Mouse (Mus musculus): ENCODE results near the gene Morn2.
A peak's percentile ranks its signal among the peaks of the same experiment; 100 is the strongest.
"Not testable (repeated sequence)": the region's sequence is repeated elsewhere in the genome, so short reads cannot be mapped to it uniquely, and the experiment has no call there.

Gene Morn2

GRCm38 (mm10) chr17:80290074-80290657 is at the start of gene Morn2, which contains the start of gene Dhx57:
Morn2 (plus strand) TSS chr17:80290203.
Dhx57 (minus strand) TSS chr17:80290476.
- DNase-seq (ENCODE audit: low read depth): peak; percentile 95

DNA sequence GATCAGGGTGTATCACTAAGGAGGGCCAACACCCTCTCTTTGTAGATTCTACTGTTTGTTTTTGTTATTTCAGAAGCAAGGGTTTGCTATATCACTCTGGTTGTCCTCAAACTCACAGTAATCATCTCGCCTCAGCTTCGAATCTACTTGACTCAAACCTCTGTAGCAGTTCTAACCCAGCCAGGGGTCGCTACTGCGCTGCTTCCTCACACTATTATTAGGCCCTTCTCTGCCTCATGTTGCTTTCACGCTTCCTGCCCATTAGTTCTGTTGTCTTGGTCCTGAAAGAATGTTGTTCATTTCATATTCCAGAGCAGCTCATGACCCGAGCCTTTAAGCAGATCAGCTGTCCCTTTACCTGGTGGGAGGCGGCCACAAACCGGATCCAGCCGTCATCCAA is 48.4 kb upstream of the Morn2 start:
- DNase-seq (ENCODE audit: low read depth): no peak

GRCm38 (mm10) chr17:80243116-80243515 is 46.9 kb upstream of the Morn2 start:
- no peak for DNase-seq (ENCODE audit: low read depth)

DNA sequence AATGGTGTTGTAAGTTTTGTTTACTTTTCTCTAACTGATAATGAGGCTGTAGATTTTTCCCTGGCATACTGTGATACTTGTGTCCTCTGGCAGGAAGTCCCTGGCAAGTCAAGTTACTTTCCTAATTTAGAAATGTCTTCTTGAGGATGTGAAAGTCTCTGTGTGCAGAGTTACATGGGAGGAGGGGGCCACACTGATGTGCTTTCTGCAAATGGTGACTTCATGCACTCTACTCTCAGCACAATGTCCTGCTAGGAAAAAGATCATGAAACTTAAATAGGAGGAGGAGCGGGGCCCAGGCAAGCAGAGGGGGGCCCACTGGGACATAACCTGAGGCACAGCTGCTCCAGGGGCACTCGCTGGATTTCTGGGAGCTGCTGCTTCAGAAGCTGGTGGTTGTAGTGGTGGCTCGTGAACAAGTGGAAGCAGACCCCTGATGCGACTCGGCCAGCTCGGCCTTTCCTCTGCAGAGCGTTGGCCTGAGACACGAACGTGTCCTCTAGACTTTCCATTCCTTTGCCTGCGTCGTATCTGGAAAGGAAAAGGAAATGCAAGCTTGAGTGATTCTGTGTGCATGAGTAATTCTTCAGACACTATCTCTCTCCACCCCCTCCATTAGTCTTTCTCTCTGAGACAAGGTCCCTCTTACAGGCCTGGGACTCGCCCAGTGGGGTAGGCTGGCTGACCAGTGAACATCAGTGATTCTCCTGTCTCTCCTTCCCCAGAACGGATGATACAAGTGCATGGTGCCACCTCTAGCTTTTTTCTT is 37.1 kb upstream of the Morn2 start:
- DNase-seq (ENCODE audit: low read depth): no peak

DNA sequence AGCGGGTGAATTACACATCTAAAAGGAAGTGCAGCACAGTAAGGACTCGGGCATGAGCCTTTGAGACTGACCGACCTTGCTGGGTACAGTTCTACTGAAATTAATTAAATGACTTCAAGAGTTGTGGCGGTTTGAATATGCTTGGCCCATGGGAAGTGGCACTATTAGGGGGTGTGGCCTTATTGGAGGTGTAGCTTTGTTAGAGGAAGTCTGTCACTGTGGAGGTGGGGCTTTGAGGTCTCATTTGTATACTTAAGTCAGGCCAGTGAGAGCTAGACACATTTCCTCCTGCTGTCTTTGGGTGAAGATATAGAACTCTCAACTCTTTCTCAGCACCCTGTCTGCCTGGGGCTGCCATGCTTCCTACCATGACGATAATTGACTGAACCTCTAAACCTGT is 35.6 kb upstream of the Morn2 start:
- DNase-seq (ENCODE audit: low read depth): no peak

GRCm38 (mm10) chr17:80255208-80255607 is 34.8 kb upstream of the Morn2 start:
- no peak for DNase-seq (ENCODE audit: low read depth)

- DNase-seq (ENCODE audit: low read depth): no peak
These were observed 22.9 kb upstream of the Morn2 start for GRCm38 (mm10) chr17:80267065-80267464.

GRCm38 (mm10) chr17:80268151-80268550 is 21.9 kb upstream of the Morn2 start:
- DNase-seq (ENCODE audit: low read depth): no peak

DNA sequence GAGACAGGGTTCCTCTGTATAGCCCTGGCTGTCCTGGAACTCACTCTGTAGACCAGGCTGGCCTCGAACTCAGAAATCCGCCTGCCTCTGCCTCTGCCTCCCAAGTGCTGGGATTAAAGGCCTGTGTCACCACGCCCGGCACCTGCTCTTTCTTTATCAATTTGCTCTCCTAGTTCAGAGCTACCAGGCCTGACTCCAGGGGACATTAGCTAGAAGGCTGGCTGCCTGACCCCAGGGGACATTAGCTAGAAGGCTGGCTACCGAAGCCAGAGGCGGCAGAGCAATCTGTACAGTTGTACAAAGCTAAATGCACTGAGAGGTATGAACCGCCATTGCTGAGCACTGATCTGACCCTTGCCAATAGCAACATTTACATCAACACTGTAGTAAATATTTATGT is 19.4 kb upstream of the Morn2 start:
- not testable (repeated sequence) for DNase-seq (ENCODE audit: low read depth)

GRCm38 (mm10) chr17:80278255-80278654 is 11.7 kb upstream of the Morn2 start:
- no peak for DNase-seq (ENCODE audit: low read depth)

- no peak for DNase-seq (ENCODE audit: low read depth)
These were observed 10.5 kb upstream of the Morn2 start for GRCm38 (mm10) chr17:80279340-80280070.

DNA sequence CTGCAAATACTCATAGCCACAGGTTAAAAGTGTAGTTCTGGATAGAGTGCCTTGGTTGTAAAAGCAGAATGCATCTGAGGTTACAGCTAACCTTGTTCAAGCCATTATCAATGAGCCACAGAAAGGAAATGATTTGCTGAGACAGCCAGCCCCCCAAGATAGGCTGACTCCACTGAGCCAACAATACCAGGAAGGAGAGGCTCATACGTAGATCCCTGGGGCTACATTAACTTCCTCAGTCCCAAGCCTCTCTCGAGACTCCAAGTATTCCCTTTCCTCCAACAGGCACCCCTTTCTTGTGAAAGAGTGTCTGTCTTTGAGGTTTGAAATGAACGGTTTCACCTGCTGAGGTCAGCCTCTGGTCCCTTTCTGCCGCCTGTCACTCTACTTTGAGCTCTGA is 5.6 kb upstream of the Morn2 start:
- no peak for DNase-seq (ENCODE audit: low read depth)

DNA sequence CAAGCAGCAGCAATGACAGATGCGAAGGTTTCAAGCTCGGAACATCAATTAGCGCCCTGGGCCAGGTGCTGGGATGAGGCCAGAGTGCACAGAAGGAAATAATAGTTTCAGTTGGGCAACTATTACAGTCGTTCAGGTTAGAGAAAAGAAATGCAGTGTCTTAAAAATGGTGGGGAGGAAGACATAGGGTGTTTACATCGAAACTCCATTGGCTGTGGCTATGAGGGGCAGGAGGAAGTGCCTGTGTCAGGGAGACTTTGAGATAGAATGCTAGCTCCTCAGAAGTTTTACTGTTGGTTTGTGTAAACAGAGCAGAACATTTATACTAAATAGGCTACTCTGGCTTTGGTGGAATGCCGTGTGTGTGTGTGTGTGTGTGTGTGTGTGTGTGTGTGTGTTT is 2.0 kb upstream of the Morn2 start:
- peak; percentile 4 for DNase-seq (ENCODE audit: low read depth)

GRCm38 (mm10) chr17:80289280-80290073 is 526 bp upstream of the Morn2 start:
- no peak for DNase-seq (ENCODE audit: low read depth)

DNA sequence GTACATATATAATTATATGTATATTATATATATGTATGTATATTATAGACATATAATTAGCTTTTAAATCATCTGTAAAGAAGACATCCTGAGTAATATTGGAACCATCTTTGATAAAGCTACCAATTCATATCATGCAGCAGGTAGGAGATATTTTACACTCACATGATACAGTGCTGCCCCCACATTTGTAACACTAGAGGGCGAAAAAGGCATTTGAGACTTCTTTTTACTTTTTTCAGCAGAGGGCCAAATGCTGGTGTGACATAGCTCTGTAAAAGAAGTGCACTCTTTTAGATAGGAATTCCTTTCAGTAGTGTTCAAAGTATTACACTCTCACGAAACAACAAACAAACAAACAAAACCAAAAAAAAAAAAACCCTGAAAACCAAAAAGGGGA is 1.1 kb downstream of the Morn2 start:
- peak; percentile 75 for DNase-seq (ENCODE audit: low read depth)

- DNase-seq (ENCODE audit: low read depth): peak; percentile 21
These were observed 5.3 kb downstream of the Morn2 start for GRCm38 (mm10) chr17:80295258-80295657.

DNA sequence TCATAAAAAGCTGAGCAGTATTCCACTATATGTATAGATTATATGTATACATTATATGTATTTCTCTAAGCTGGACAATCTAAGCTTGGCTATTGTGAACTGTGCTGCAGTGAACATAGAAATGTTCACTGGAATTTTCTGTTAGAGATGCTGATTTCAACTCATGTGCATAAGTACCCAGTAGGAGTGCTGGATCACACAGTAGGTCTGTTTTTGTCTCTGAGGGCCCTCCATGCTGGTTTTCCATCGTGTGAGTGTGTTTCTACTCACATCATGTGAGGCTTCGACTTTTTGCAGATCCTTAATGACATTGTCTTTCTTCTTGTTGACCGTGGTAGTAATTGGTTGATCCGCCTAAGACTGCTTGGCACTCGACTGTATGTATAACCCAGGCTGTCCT is 8.8 kb downstream of the Morn2 start:
- DNase-seq (ENCODE audit: low read depth): no peak

DNA sequence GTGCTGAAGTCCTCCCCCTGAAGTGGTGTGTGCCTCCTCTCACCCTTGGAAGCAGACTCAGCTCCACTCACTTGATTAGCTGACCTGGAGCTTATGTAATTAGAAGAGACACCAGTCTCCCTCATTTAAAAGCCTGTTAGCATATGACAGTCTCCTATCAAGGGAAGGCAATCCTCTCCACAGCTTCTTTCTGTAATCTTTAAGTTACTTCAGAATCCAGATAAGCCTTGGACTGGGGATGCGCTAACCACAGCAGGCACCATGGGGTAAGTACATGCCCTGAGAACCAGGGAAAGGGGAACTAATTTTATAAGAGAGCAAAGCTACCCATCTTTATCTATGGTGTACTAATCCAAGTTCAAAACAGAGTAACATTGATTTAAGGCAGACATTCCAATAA is 17.2 kb downstream of the Morn2 start, which contains the start of gene Arhgef33:
Arhgef33 (plus strand) TSS at position 157 of the 400 bp plus-strand sequence.
- no peak for DNase-seq (ENCODE audit: low read depth)

GRCm38 (mm10) chr17:80311761-80312160 is 21.8 kb downstream of the Morn2 start:
- no peak for DNase-seq (ENCODE audit: low read depth)

GRCm38 (mm10) chr17:80312405-80312804 is 22.4 kb downstream of the Morn2 start:
- DNase-seq (ENCODE audit: low read depth): no peak

DNA sequence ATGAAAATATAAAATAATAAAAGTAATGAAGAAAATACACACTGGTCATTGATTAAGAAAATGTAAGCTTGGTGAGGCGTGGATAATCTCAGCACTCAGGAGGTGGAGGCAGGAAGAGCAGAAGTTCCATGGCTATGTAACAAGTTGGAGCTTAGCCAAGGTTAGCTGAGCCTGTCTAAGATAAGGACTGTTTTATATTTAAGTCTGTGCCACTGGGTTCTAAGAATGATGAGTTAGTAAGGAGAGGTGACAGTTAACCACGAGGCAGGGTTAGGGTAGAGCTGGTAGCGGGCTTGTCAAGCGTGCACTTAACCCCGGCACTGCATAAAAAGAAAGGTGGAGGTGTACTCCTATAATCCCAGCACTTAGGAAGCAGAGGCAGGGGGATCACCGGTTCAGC is 32.2 kb downstream of the Morn2 start:
- DNase-seq (ENCODE audit: low read depth): no peak

- DNase-seq (ENCODE audit: low read depth): no peak
These were observed 33.0 kb downstream of the Morn2 start for GRCm38 (mm10) chr17:80323015-80323414.

Data from naive thymus-derived CD4-positive, alpha-beta T cell, adult 2 months (primary cell).